Comparison of ENCODE assay signal across 8 mouse cellular contexts in the genomic region with DNA sequence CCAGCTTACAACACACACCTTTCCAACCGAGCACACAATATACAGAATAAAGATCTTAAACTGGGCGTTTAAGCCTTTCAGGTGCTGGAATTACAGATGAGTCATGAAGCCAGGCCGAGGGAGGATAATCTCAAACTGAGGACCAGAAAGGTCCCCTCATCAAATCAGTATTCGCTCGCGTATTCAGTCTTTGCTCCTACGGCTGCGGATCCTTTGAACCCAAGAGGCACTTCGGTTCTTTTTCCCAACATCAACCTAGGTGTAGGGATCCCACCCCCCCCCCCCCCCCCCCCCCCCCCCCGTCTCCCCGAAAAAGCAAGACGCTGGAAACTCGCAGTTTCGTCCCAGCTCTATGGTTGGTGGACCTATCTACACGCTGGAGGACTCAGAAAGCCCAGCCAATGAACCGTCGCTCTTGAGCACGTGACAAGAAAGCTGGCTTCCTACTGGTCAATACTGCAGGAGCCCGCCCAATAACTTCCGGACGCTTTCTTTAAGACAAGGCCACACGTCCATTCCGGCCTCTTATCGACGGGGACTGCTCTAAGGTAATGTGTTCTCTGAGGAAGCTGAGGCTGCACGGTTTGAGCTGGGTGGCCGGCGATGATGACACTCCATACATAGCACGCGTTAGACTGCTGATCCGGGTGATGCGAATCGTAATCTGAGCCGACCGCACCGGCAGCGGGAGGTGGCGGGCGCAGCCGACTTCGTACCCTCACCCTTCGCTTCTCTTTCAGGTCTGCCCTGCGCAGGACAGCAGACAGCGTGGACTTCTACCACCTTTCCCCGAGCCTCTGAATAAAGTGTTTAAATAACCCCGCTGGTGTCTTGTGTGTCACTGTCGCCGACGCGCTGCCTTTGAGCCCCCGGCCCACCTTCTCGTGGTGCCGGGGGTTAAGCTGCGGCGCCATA. TPM values are rescaled to one million over a fixed set of nuclear protein-coding genes. Genes with fewer than 3 reads are reported as not detected.
DNase-seq lines count a peak whose midpoint lies in the region; ATAC-seq and TF ChIP-seq lines count a peak whose summit lies in the region.

No protein-coding gene starts in this region.

- no peaks in the 10 kb centered on the region for H3K27me3 ChIP-seq in Patski
- no peaks in the 10 kb centered on the region for H3K27me3 ChIP-seq in hindbrain, embryonic 13.5 days

- H3K9me3 ChIP-seq in hindbrain, embryonic 13.5 days: no peaks in the 10 kb centered on the region

- H3K4me1 ChIP-seq in hindbrain, embryonic 13.5 days (replicated peaks): peaks cover 9% of the 10 kb centered on the region

- H3K4me3 ChIP-seq in hindbrain, embryonic 13.5 days: peak overlapping the region; percentile 70

- no peaks in the 10 kb centered on the region; the same call in 1 of the 2 replicates for H3K36me3 ChIP-seq in hindbrain, embryonic 13.5 days

- no peak for TF ChIP-seq CTCF in Patski (IDR thresholded peaks at IDR 0.05)

- peak; percentile 91 for DNase-seq in Patski (ENCODE audit: low read depth, low spot score)
- DNase-seq in cerebellum, postnatal 14 days: peak; percentile 94 to 95
- peak; percentile 94 to 97 for DNase-seq in frontal cortex, postnatal 14 days (ENCODE audit: low spot score in 2 of 2)
- DNase-seq in layer of hippocampus, postnatal 25 days (ENCODE audit: extremely low spot score in 1 of 2, low spot score in 1 of 2): peak; percentile 69 to 81
- peak; percentile 98 for DNase-seq in lung, postnatal 25 days (ENCODE audit: low spot score)
- DNase-seq in retina, embryonic 14.5 days (ENCODE audit: low spot score): peak; percentile 98
- peak; percentile 87 for DNase-seq in thymus, postnatal 4 days

- under 1% methylated on average over 50 of the region's 55 CpGs for WGBS in hindbrain, embryonic 13.5 days

- ATAC-seq in Patski: peak; percentile 91
- ATAC-seq in hindbrain, embryonic 13.5 days (ENCODE audit: low FRiP score): peak; percentile 96

- CTCF ChIA-PET in Patski (lab: Charles Lee): no interaction called here

- peak overlapping the region; percentile 77 for H3K4me2 ChIP-seq in hindbrain, embryonic 13.5 days

- peak overlapping the region; percentile 100 for H3K9ac ChIP-seq in hindbrain, embryonic 13.5 days

- peak overlapping the region; percentile 98 for H3K27ac ChIP-seq in hindbrain, embryonic 13.5 days

- POLR2A ChIA-PET in Patski (lab: Charles Lee): interaction anchor here (1.0 to 1.6 kb wide), 5 partner anchors 13 to 117 kb away, joined by 3 to 6 read pairs (median 3); a partner anchor contains a TSS

- in situ Hi-C loops in Patski (cut with MboI; ENCODE audit: low pct_unique_long_range_greater_than_20kb): loop anchor here (25.0 kb wide), 1 partner anchor 262 kb away; a partner anchor contains a TSS

RNA-seq across cellular contexts. Expression of a gene that starts 13.0 kb away (rescaled TPM):
- 12.4 TPM for polyA plus RNA-seq in Patski (2021)
- polyA plus RNA-seq in hindbrain, embryonic 13.5 days (2015; fragmentation: Nextera tagmentation; extraction: Ambion mirVana): 5.9 and 6.1 TPM in 2 replicates
- 1 to 10 TPM; 8.9 TPM for total RNA-seq in layer of hippocampus, postnatal 25 days (2021)

Comparison
In these comparisons a context has a peak if more than half of its experiments do, and no peak if none do; other contexts are left out.
1. Peak in every context shown above with its lines: DNase-seq, ATAC-seq, H3K4me3 ChIP-seq and H3K27ac ChIP-seq.